Mouse (Mus musculus) ovary, adult 18-20 months (tissue): ENCODE data around the gene Bmyc.
"Not testable (repeated sequence)": the region's sequence is repeated elsewhere in the genome, so short reads cannot be mapped to it uniquely, and the experiment has no call there.

Source experiments
- DNase-seq: peaks from one replicate; pipeline ENCODE4 v3.0.0; 2022; ENCODE audit warnings: low spot score, mixed read lengths

The Bmyc gene

DNA sequence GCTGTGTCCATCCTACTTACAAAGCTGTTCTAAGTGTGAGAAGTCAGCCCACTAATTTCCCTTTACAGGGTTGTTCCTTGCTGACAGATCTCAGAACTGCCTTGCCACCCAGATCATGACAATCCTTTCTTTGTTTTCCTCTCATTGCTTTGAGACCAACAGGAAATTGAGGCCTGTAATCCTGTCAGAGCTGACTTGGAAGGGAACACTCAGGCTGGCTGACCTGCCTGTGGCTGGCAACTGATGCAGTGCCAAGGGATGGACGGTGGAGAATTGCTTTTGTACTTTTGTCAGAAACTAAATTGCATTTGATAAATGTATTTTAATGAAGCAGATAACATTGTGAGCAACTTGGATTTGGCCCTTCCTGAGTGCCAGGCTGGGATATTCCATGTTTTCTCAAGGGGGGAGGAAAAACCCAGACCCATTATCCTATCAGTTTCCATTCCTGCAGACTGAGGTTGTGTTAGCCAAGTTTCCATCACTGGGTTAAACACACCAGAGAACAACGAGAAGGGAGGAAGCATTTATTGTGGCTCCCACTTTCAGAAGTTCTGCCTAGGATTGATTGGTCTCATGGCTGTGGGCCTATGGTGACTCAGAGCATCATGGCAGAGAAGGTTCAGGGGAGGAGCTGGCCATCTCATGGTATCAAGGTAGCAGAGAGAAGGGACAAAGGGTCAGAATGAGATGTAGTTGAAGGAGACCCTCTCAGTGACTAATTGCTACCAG is 26.8 kb downstream of the Bmyc start:
- no peak for DNase-seq

DNA sequence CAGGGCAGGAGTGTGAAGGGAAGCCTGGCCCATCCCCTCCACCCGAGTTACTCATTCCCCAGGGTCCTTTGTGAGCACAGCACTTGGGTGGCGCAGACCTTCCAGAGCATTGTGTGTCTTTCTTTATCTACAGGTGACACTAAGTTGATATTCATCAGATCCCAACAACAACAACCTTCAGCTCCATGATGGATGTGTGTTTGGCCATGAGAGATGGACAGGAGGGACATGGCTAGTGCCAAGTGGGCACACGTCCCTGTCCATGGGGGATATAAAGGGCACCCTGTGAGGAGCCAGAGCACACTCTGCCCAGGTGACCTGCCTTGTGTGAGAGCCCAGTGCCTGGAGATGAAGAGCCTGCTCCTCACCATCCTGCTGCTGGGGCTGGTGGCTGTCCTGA is 30.2 kb downstream of the Bmyc start, which contains the start of gene Obp2b:
TSS of gene Obp2b (plus strand) at position 301 of the 400 bp plus-strand sequence.
- not testable (repeated sequence) for DNase-seq

DNA sequence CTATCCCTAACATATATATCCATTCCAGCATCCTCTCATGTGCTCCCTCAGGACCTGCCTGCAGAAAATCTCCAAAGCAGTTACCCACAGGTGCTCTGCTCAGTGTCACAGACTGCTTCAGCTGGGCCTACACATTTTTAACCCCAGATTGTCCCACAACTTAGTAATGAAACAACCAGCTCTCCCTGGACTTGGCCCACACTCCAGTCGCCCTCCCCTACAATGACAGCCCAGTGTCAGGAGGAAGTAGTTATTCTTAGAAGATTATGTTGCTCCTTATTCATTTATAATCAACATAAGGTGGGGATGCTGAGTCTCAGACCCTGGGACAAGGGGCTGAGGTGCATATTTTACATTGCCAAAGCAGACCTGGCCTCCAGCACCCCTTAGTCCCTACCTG is 35.1 kb downstream of the Bmyc start:
- DNase-seq: no peak

DNA sequence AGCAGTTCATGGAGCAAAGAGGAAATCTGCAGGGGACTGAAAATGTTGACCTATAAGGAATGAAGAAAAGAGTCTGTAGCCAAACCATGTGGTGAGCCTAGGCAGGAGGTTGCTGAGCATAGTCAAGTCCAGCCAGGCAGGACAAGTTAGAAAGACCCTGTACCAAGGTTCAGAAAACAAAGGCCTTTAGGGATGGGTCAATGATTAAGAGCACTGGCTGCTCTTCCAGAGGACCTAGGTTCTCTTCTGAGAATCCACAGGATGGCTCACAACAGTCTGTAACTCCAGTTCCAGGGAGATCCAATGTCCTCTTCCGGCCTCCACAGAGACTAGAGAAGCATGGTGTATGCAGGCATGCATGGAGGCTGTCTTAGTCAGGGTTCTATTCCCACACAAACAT is 47.7 kb downstream of the Bmyc start:
- DNase-seq: no peak
